8 mouse cellular contexts compared by ENCODE assay signal in the genomic region with DNA sequence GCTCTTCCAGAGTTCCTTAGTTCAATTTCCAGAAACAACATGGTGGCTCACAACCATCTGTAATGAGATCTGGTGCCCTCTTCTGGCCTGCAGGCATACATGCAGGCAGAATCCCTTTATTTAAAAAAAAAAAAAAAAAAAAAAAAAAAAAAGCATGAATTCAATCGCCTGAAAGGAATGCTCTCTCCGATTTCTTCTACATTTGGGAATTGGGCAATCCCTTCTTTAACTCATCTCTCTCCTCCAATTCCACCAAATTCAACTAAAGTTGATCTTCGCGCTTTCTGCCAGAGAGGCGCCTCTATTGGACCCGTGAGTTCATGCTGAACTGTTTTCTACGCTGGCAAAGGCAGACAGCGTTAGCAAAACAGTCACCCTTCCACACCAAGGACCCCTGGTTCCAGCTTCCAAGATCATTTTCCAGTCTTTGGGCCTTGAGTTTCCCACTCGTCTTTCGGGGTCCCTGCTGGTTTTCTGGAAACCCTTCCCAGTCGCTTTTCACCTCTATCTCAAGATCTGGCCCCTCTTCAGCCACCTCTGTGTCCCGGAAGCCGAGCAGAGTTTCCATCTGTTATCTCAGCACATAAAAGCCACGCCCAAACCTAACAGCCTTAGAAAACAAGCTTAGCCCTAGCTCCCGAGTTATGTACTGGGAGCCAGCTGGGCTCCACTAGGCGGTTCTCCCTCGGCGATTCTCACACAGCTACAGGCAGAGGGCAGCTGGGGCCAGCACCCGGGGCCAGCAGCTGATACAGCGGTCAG. TPM values are rescaled to one million over a fixed set of nuclear protein-coding genes. Genes with fewer than 3 reads are reported as not detected.
DNase-seq lines count a peak whose midpoint lies in the region; ATAC-seq and TF ChIP-seq lines count a peak whose summit lies in the region.

No protein-coding gene starts in this region.

- TF ChIP-seq POLR2A in thymus, adult 2 months (IDR thresholded peaks at IDR 0.05; ENCODE audit: control insufficient read depth, extremely low read depth, insufficient read depth, low read length, poor library complexity) = peak; percentile 65; the same call in 1 of the 2 replicates

- no peaks in the 10 kb centered on the region for H3K9me3 ChIP-seq in forebrain, embryonic 13.5 days (replicated peaks)
- no peaks in the 10 kb centered on the region for H3K9me3 ChIP-seq in limb, embryonic 13.5 days
- no peaks in the 10 kb centered on the region for H3K9me3 ChIP-seq in midbrain, embryonic 13.5 days

- H3K27me3 ChIP-seq in forebrain, embryonic 13.5 days = no peaks in the 10 kb centered on the region
- no peaks in the 10 kb centered on the region for H3K27me3 ChIP-seq in limb, embryonic 13.5 days
- no peaks in the 10 kb centered on the region for H3K27me3 ChIP-seq in midbrain, embryonic 13.5 days
- H3K27me3 ChIP-seq in thymus, adult 2 months (ENCODE audit: control insufficient read depth, insufficient read depth, low read length) = no peaks in the 10 kb centered on the region

- DNase-seq in CD4-positive helper T cell, adult 2 months (ENCODE audit: low read depth, low spot score) = peak; percentile 87
- DNase-seq in thymus, adult 2 months = peak; percentile 47
- DNase-seq in layer of hippocampus, postnatal 25 days (ENCODE audit: extremely low spot score in 1 of 2, low spot score in 1 of 2) = no peak

- peaks cover 2% of the 10 kb centered on the region; the same call in 1 of the 2 replicates for H3K4me1 ChIP-seq in forebrain, embryonic 13.5 days
- H3K4me1 ChIP-seq in limb, embryonic 13.5 days = peaks cover 21% of the 10 kb centered on the region
- peaks cover 10% of the 10 kb centered on the region for H3K4me1 ChIP-seq in midbrain, embryonic 13.5 days (replicated peaks)
- peaks cover 7% of the 10 kb centered on the region for H3K4me1 ChIP-seq in thymus, adult 2 months (replicated peaks; ENCODE audit: control insufficient read depth, insufficient read depth, low read length)

- 16% methylated on average over 20 of the region's 20 CpGs for WGBS in forebrain, embryonic 13.5 days
- WGBS in limb, embryonic 13.5 days = 11% methylated on average over 20 of the region's 20 CpGs
- 13% methylated on average over 20 of the region's 20 CpGs for WGBS in midbrain, embryonic 13.5 days
- WGBS in thymus, adult 2 months = 8% methylated on average over 20 of the region's 20 CpGs

- no peak overlapping the region; the same call in 1 of the 2 replicates for H3K27ac ChIP-seq in forebrain, embryonic 13.5 days
- no peak overlapping the region for H3K27ac ChIP-seq in limb, embryonic 13.5 days
- peak overlapping the region; percentile 35 for H3K27ac ChIP-seq in midbrain, embryonic 13.5 days
- H3K27ac ChIP-seq in thymus, adult 2 months (ENCODE audit: control insufficient read depth, insufficient read depth, low read length) = peak overlapping the region; percentile 97

- H3K9ac ChIP-seq in forebrain, embryonic 13.5 days = peak overlapping the region; percentile 55; the same call in 1 of the 2 replicates
- H3K9ac ChIP-seq in limb, embryonic 13.5 days = peak overlapping the region; percentile 48
- H3K9ac ChIP-seq in midbrain, embryonic 13.5 days (replicated peaks) = peak overlapping the region; percentile 32

- peak; percentile 87 for ATAC-seq in activated CD4-positive, CD25-positive, alpha-beta regulatory T cell, adult 4 months
- ATAC-seq in forebrain, embryonic 13.5 days = peak; percentile 28; the same call in 1 of the 2 replicates
- ATAC-seq in hematopoietic stem cell, adult 5-6 weeks (replicated peaks in 1 of 2; ENCODE audit: insufficient read depth in 1 of 2, low FRiP score in 2 of 2, low TSS enrichment in 1 of 2, low read depth in 1 of 2, poor library complexity in 2 of 2, severe bottlenecking in 2 of 2) = peak; percentile 57 to 72
- ATAC-seq in limb, embryonic 13.5 days (ENCODE audit: low FRiP score, low read depth) = peak; percentile 54; the same call in 1 of the 2 replicates
- peak; percentile 66; the same call in 1 of the 2 replicates for ATAC-seq in midbrain, embryonic 13.5 days

- TF ChIP-seq CTCF in thymus, adult 2 months (IDR thresholded peaks at IDR 0.05; ENCODE audit: borderline replicate concordance, control insufficient read depth, extremely low read depth, insufficient read depth, low read length, poor library complexity) = no peak

- peaks cover 14% of the 10 kb centered on the region for H3K36me3 ChIP-seq in forebrain, embryonic 13.5 days (ENCODE audit: poor library complexity, severe bottlenecking)
- peaks cover 18% of the 10 kb centered on the region for H3K36me3 ChIP-seq in limb, embryonic 13.5 days
- peaks cover 13% of the 10 kb centered on the region for H3K36me3 ChIP-seq in midbrain, embryonic 13.5 days
- H3K36me3 ChIP-seq in thymus, adult 2 months (ENCODE audit: control insufficient read depth, insufficient read depth, low read length) = peaks cover 4% of the 10 kb centered on the region; the same call in 1 of the 2 replicates

- H3K4me2 ChIP-seq in forebrain, embryonic 13.5 days = peak overlapping the region; percentile 62
- H3K4me2 ChIP-seq in limb, embryonic 13.5 days (replicated peaks) = peak overlapping the region; percentile 66
- H3K4me2 ChIP-seq in midbrain, embryonic 13.5 days (replicated peaks) = peak overlapping the region; percentile 53

- peak overlapping the region; percentile 35 for H3K4me3 ChIP-seq in forebrain, embryonic 13.5 days
- H3K4me3 ChIP-seq in limb, embryonic 13.5 days = peak overlapping the region; percentile 33
- H3K4me3 ChIP-seq in midbrain, embryonic 13.5 days (replicated peaks) = peak overlapping the region; percentile 31
- peak overlapping the region; percentile 72 for H3K4me3 ChIP-seq in thymus, adult 2 months (ENCODE audit: control insufficient read depth, insufficient read depth, low read length)

RNA-seq across cellular contexts. Expression of gene Ostc, which starts 18.2 kb away (rescaled TPM):
- polyA plus RNA-seq in activated CD4-positive, CD25-positive, alpha-beta regulatory T cell, adult 4 months (2017; shearing (Covaris generic)) = 100 to 1,000 TPM; 214 to 219 TPM
- 281 and 290 TPM in 2 replicates for polyA plus RNA-seq in forebrain, embryonic 13.5 days (2015; fragmentation: Nextera tagmentation; extraction: Ambion mirVana)
- 127 and 143 TPM in 2 replicates for total RNA-seq in hematopoietic stem cell, adult 5-6 weeks (2017)
- polyA plus RNA-seq in limb, embryonic 13.5 days (2015; fragmentation: Nextera tagmentation; extraction: Ambion mirVana) = 480 and 491 TPM in 2 replicates
- polyA plus RNA-seq in midbrain, embryonic 13.5 days (2015; fragmentation: Nextera tagmentation; extraction: Ambion mirVana) = 242 and 243 TPM in 2 replicates
- 61.8 and 69.1 TPM in 2 replicates for polyA plus RNA-seq in thymus, adult 2 months (2012; rRNA removed)
- 10 to 100 TPM; 69.0 to 69.1 TPM for total RNA-seq in layer of hippocampus, postnatal 25 days (2021)

RNA-seq across cellular contexts. Expression of gene Rpl34, which starts 39.2 kb away (rescaled TPM):
- polyA plus RNA-seq in activated CD4-positive, CD25-positive, alpha-beta regulatory T cell, adult 4 months (2017; shearing (Covaris generic)) = 1,000 to 10,000 TPM; 1,918 to 2,174 TPM
- polyA plus RNA-seq in forebrain, embryonic 13.5 days (2015; fragmentation: Nextera tagmentation; extraction: Ambion mirVana) = 732 and 770 TPM in 2 replicates
- total RNA-seq in hematopoietic stem cell, adult 5-6 weeks (2017) = 3,144 and 3,276 TPM in 2 replicates
- polyA plus RNA-seq in limb, embryonic 13.5 days (2015; fragmentation: Nextera tagmentation; extraction: Ambion mirVana) = 877 and 879 TPM in 2 replicates
- polyA plus RNA-seq in midbrain, embryonic 13.5 days (2015; fragmentation: Nextera tagmentation; extraction: Ambion mirVana) = 646 and 703 TPM in 2 replicates
- 1,694 and 2,577 TPM in 2 replicates for polyA plus RNA-seq in thymus, adult 2 months (2012; rRNA removed)
- total RNA-seq in layer of hippocampus, postnatal 25 days (2021) = 100 to 1,000 TPM; 320 to 338 TPM

Comparison
In these comparisons a context has a peak if more than half of its experiments do, and no peak if none do; other contexts are left out.
1. DNase-seq: peak in CD4-positive helper T cell, adult 2 months (single experiment) and thymus, adult 2 months (single experiment); none in layer of hippocampus, postnatal 25 days (0 of 2).
2. ATAC-seq: peak in every context shown above with its lines; median percentile 87 in activated CD4-positive, CD25-positive, alpha-beta regulatory T cell, adult 4 months; 66 in midbrain, embryonic 13.5 days; 64 in hematopoietic stem cell, adult 5-6 weeks; 54 in limb, embryonic 13.5 days; 28 in forebrain, embryonic 13.5 days.
3. H3K27ac ChIP-seq: peak in midbrain, embryonic 13.5 days (single experiment) and thymus, adult 2 months (single experiment); none in forebrain, embryonic 13.5 days (single experiment) and limb, embryonic 13.5 days (single experiment).
4. Peak in every context shown above with its lines, with median percentiles within 50 percentile points of each other: H3K4me2 ChIP-seq, H3K4me3 ChIP-seq and H3K9ac ChIP-seq.